Mouse (Mus musculus) thymus, adult 18-20 months (tissue): ENCODE data around the gene Plekhn1.

Source experiments
- DNase-seq, 2 experiments: peaks; one replicate each; pipeline ENCODE4 v3.0.0; 2022; ENCODE audit warnings: mixed read lengths in 2 of 2

Plekhn1 gene

DNA sequence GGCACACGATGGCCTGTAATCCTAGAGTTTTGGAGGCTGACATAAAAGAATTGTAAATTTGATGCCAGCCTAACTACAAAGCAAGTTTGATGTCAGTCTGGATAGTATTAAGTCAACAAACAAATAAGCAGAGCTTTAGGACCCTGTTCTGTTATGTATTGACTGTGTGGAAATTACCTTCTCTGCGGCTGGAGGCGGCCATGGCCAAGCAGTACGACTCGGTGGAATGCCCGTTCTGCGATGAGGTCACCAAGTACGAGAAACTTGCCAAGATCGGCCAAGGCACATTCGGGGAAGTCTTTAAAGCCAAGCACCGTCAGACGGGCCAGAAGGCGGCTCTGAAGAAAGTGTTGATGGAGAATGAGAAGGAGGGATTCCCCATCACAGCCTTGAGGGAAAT lies 21.5 kb downstream of the Plekhn1 start:
- no peak for DNase-seq

DNA sequence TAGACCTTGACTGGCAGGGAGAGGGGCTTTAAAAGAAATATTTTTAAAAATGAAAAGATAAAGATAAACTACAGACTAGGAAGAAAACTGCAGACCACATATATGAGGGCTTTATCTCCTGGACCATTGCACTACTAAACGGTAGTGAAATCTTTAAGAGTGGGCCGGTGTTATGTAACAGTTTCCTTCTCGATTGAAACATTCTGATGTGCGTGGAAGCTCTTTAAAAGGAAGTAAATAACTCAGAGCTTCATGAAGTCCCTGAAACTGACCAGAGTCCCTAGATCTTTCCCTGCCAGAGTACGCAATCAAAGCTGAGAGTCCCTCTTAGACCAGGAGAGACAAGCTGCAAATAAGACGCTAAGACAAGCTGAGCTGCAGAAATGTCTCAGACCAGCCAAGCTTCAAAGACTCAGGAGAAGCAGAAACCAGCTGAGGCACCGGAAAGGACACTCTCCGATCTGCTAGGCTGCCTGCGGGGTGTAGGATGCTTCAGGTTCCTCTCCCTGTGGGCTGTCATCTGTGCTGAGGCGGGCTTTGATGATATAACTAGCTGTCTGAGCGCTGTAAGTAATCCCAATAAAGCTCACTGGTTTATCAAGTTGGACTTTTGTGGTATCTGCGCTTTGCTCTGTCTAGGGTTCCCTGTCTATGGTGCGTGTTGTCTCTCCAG lies 24.6 kb downstream of the Plekhn1 start:
- DNase-seq, result no peak

DNA sequence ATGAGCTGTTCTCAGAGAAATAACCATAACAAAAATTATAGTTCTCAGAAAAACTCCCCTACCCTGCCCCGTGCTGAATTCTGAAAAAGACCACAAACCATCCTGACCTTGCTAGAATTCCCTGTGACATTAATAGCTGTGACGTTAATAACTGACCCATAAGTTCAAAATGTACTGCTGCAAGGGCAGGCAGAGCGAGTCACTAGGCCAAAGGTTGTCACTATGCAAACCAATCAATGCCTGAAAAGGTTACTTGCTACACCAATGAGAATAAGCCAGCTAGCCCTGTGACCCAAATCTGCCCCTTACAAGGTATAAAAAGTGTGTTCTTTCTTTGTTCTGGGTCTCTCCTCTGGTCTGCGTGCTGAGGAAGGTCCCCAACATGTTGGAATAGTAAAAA lies 25.8 kb downstream of the Plekhn1 start:
- no peak for DNase-seq

DNA sequence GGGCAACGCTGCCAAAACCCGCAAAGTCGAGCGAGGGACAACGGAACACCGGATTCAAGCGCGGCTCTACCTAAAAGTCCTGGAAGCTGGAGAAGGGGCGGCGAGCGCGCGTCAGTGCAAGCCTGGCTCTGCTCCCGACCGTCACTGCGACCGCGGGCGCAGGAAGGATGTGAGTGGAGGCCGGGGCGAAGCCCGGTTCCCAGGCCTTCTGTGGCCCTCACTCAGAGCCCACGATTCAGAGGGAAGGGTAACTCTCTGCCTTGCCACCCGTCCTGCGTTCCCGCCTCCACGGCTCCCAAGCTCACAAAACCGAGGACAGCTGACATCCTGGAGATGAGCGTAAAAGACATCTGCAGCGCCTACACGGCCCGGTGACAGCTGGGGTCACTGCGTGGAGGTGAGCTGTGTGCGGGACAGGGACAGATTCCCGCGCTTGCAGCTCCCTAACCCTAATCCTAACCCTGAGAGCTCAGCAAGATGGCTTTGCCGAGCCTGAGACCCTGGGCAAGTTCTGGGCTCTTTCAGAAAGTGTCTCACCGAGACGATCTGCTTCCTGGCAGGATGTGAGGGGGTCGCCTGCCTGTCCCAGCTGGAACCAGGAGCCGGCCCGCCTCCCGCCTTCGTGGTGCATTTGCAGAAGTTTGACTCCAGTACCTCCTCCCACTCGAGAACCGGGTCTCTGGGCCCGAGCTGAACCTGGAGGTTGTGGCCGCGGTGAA lies 31.1 kb downstream of the Plekhn1 start:
- no peak for DNase-seq

DNA sequence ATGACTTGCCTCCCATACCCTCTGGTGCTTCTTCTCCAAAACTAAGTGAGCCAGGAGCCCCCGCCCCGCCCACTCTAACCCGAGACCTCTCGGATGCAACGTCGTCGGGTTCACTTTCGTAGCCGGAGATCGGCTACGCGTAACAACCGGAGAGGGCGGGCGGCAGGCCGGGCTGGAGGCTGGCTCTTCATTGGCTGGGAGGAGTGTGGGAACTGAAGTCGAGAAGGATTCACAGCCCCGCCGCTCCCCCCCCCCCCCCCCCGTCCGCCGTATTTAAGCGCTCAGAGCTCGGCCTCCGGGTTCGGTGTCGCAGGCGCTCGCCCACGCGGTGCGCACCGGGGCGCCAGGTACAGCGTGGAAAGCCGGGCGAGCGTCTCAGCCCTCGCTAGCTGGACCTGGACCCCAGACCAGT lies 31.6 kb downstream of the Plekhn1 start, which contains the start of gene AW011738:
Gene AW011738 (plus strand): TSS at position 304 of the 412 bp plus-strand sequence.
- peak; percentile 59 to 68 for DNase-seq

DNA sequence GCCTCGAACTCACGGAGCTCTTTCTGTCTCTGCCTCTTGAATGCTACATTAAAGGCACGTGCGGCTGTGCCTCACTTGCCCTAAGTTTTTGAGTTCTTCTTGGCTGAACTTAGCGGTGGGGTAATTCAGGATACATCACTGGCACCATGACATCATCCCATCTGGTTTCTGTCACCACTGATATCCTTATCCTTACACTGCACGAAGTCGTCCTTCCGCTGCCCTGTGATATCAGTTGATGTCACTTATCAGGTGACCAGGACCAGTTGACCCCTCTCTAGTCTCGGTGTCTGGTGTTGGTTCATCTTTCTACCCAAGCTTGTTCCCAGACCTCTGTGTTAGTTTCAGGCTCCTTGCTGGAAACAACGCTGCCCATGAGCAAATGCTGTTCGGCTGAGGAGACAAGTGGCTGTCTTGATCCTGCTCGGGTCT lies 32.2 kb downstream of the Plekhn1 start:
- DNase-seq, result no peak

DNA sequence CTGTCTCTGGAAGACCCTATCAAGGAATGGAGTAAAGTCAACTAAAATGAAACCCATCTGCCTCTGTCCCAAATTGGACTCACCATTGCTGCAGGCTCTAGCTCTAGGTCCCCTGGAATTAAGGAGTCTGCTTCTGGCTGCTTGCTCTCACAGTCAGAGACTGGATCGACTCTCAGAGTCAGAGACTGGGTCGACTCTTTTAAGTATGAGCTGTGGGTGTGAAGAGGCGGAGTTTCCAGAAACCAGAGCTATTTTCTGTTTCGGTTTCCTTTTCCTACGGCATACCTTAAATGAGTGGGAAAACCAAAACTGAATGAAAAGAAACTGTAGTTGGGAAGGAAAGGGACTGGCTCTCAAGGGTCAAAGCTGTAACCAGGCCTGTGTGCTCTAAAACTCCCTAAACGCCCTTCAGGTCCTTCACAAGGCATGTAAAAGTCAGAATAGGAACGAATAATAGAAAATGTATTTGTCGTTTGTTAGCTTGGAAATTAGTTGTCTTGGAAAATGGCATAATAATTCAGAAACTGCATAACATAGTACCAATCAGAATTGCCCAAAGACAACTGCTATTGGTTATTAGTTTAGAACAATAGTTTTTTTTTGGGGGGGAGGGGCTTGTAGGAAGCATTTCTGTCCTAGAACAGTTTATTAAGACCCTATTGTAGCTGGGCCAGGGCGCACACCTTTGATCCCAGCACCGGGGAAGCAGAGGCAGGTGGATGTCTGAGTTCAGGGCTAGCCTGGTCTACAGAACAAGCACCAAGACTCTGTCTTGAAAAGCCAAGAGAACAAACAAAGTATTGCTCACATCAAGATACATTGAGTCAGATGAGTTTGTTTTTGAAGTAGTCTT lies 33.8 kb downstream of the Plekhn1 start, which contains the start of gene Isg15:
Gene Isg15 (minus strand): TSS at position 196 of the 853 bp plus-strand sequence.
- no peak for DNase-seq

DNA sequence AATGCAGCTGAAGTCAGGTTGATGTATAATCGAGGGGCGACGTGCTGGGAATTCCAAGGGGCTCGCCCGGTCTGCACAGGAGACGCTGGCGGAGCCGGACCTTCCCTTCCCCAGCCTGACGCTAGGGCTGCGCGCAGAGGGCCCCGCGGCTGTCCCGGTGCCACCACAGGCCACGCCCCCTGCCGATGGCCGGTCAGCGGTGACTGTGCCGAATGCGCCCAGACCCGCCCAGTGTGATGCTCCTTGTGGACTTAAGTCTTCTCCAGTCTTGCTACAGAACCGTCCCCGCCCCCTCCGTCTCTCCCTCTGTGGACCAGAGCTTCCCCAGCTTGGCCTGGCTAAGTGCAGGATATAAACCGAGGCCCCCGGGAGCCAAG lies 36.8 kb downstream of the Plekhn1 start:
- peak; percentile 52 to 64 for DNase-seq

DNA sequence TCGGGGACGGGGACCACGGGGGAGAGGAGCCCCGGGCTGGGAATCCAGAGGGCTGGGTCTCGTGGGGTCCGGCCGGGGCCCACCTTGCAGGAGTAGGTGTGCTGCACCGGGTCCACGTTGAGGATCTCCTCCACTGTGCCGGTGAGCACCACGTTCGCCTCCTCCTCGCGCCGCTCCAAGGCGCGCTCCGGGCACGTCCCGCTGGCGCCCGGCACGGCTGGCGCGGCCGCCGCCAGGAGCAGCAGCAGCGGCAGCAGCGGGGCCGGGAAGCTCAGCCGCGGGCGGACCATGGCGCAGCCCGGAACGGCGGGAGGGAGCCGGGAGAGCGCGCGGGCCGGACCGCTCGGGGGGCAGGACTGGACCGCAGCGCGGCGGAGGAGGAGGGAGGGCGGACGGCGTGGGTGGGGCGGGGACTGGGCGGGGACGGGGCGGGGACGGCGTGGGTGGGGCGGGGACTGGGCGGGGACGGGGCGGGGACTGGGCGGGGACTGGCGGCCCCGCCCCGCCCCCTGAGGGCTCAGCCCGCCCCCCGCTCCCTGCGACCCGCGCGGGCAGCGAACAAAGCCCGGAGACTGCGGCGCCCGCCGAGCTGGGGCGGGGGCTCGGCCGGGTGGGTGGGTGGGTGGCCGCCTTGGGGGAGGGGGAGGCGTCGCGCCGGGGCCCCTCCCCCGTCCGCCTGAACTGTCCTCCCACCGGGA lies 37.4 kb downstream of the Plekhn1 start, which contains the start of gene Agrn:
Gene Agrn (minus strand): TSS at position 358 of the 698 bp plus-strand sequence.
- peak; percentile 36 to 44 for DNase-seq

DNA sequence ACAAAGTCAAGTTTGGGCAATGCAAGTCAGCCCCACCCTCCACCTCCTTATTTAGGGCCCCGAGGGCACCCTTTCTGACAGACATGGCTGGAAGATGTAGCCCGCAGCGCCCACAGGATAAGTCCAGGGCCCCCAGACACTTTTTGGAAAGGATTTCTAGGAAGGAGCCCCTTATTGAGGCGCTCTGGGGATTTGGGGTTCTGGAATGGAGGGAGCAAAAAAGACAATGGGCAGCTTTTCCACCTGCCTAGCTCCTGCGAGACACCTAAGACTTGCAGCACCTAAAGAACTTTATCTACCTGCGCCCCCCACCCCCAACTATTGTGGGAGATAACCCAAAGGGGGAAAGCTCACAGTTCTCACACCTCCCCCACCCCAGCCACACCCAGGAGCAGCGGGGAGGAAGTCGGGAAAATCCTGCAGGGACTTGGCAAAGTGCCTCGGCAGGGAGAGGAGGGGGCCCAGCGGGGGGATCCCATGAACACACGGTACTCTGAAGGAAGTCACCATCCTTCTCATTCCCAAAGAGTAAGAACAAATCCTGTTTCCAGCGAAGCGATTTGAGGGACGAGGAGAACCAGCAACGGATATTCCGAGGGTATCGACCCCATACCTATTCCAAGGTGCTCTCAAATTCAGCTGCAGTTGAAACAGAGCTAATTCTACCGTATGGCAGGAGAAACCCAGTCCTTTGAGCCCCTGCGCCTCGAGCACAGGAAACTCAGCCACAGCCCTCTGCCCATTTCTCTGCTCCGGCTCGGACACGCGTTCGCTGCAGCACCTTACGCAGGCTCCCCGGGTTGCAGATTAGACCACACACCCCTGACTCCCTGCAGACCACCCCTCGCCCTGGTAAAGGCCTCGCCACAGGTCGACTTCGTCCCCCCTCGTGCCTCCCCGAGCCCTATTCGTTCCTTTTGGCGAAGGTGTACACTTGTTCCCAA lies 38.5 kb downstream of the Plekhn1 start:
- peak in 1 of 2 experiments; percentile 20 for DNase-seq

DNA sequence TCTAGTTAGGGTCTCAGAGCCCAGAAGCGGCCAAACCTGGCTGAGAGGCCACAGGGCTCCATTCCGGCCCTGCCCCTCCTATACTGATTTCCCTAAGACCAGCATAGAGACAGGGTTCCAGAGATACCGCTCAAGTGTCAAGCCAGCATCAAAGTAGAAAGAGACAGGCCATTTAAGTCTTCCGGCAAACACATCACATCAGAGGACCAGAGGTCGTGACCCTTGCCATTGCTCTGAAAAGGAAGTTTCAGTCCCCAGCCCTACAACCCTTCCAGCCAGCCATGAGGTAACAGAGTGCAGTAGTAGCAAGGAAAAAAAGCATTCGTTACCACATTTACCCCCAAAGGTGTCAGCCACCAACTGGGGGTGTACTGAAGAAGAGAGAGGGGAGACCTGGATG lies 40.3 kb downstream of the Plekhn1 start:
- DNase-seq, result no peak

DNA sequence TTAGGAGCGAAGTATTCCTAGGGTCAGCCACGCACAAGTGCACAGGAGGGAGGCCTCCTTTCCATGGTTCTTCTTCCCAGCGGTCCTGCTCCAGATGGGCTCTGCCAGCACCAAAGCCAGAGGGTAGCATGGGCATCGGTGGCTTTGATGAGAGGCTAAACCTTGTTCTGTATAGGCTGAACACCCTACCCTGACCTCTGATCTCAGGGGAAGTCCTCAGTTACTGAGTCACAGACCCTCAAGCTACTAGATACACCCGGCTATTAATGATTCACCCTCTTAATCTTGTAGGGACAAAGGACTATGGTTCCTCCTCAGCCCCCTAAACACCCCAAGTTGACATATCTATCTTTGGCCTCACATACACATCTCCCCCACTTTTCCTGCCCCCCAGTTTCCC lies 40.8 kb downstream of the Plekhn1 start:
- no peak for DNase-seq

DNA sequence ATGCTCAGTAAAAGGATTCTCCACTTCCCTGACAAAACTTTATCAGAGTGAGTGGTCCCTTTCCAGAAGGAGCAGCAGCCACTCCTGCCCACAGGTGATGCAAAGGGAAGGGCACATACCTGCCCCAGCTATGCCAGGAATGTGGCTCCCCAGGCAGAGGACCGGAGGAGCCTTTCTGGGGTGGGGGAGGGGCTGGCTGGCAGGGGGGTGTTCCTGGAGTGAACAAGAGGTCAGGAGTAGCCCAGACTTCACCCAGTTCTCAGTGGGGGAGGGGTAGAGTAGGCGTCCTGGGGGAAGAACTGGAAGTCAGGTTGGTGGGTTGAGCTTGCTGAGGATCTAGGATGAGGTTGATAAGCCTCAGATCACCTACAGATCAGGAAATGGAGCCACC lies 41.5 kb downstream of the Plekhn1 start:
- DNase-seq, result no peak

DNA sequence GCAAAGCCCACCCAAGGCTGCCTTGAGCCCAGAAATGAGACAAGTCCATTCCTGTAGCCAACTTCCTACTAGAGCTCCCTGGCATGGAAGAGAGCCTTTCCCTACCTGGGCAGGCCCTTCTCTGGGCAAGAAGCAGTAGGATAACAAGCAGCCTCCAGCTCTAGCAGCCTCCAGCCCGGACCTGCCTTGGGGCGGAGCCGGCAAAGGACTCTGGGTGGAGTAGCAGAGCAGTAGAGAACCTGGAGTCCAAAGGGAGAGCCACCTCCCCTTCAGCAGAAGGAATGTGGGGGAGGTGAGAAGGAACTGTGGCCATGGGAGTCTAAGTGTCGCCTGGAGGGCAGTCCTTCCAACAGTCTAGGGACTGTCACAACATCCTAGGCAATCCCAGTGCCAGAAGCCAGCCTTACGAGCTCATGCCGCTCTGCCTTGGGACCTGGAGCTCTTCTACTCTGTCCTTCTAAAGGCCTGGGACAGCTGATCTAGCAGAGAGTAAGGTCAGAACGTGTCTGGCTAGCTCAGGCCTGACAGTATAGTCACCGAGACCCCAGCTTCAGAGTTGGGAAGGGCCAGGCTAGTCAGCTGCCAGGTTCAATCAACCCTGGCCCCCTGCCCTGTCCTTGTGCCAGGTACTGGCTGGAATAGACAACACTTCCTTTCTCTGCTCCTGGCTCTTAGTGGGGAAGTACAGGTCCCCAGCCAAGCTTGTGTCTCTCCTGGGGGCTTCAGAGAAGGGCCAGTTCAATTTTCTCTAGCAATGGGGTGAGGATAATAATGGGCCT lies 42.0 kb downstream of the Plekhn1 start:
- no peak for DNase-seq

DNA sequence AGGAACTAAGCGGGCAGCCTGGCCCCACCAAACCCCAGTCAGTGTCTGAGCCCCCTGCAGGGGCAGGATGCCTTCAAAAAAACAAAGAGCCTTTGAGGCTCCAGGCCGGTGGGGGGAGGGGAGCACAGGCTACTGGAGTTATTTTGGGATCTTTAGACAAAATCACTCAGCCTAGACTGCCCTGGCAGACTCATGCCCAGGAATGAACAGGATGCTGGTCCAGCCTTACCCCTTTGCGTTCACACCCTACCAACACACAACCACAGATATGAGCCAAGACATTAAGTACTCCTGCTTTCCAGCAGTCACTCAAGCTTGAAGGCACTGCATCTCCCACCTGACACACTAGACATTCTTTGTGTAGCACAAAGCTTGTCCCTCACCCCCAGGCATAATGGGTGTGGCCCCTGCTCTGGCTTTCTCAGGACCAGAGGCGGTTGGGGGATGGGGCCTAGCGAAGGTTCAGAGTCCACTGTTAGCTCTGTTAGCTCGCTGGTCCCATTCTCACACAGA lies 45.8 kb downstream of the Plekhn1 start:
- DNase-seq, result no peak

DNA sequence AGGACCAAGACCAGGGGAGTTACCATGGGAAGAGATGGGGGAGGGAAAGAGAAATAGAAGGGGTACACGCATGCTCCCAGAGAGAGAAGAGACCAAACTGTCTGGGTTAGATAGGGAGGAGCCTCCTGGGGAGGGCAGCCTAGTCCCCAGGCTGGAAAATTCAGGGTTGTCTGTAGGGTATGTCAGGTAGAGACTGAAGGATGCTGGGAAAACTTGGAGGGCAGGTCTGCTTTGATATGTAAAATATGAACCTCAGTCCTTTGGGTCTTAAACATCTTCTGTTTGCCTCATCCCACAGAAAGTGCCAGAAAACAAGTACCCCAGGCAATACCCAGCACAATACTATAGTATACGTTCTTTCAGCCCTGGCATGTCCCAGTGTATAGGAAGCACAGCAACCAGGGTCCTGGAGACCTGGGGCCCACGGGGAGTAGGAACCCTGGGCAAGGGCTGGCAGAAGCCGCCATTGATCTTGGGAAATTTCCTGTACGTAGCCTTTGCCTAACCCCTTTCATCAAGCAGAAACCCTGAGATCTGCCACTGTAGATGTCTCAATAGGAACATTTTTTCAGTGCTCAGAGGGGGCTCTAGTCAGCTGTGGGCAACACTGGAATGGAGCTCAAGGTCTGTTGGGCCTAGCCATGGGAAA lies 46.4 kb downstream of the Plekhn1 start:
- DNase-seq, result no peak

DNA sequence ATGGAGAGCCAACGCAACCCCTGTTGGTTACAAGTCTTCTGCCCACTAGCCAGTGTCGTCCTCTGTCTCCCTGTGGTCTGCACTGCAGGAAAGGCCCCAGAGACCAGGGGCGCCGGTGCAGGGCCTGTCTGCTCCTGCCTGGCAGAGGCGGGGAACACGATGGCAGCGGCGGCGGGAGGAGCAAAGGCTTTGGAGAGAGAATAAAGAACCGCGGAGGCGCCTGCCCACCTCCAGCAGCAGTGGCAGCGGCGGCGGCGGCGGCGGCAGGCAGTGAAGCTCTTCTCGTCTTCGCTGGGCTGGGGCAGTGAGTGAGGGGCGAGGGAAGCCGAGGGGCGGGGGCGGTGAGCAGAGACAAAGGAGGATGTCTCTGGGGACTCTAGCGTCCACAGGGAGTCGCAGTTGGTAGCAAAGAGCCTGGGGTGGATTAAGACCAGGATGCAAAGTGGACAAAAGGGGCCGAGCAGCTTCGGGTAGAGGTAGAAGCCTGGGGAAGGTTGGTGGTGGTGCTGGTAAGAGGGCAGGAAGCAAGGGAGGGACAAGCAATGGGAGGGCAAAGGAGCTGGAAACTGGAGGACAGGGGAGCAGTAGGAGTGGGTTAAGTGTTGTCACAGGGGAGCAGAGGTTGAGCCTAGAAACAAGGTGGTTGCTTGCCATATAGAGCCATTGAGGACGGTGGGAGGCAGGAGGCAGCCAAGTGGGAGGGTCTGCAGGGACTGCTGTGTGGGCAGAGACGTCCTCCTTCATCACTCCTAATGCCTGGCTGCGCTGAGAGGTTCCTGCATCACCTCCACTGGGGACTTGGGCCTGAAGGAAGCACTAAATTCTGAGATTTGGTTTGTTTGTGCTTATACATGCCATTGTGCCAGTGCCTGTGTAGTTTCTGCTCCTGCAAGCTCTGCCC lies 48.5 kb downstream of the Plekhn1 start:
- DNase-seq, result no peak

DNA sequence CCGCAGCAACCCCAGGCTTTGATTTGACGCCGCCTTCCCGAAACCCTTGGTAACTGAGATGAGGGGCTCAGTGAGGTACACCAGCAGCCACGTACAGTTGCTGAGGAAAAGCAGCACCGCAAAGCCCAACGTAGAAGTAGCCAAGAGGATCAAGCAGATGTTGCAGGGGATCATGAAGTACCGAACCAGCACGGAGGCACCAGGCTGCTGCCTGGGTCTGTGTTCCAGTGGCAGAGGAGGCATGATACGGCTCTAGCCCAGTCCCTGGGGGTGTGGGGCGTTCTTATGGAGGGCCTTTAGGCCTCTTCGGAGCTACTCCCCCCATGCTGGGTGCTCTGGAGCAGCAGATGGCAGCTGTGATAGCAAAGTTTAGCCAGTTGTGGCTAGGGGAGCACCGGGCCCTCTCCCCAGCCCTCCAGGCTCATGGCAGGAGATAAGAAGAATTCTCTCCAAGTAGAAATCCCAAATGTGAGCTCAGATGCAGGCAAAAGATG lies 49.2 kb downstream of the Plekhn1 start:
- no peak for DNase-seq
